Mouse (Mus musculus): ENCODE results near the gene Zfp866. TPM values are rescaled to one million over a fixed set of nuclear protein-coding genes. Genes with fewer than 3 reads are reported as not detected.

Gene Zfp866
- total and polyA plus RNA-seq, 3 experiments: 14.3 to 16.0 (median 14.4) TPM

DNA sequence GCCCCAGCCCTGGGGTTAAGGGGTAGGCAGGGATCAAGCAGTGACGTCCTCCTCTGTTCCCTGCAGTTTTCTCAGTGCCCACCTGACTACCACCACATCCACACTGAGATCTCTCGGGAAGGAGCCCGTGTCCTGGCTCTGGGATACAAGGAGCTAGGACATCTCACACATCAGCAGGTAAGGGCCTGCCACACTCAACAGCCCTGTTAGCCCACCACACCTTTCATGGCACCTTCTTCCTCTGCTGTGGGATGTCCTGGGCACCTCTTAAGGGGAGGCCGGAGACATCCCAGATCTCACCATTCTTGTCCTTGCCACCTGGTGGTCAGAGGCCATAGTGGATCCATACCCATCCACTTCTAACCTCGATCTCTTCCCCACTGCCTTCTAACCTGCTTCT, 9.0 kb upstream of the Zfp866 start:
- peaks cover under 1 to 1% of the 10 kb centered on the region in 2 experiments; a peak in 2 of 4 replicates for H3K4me1 ChIP-seq (ENCODE audit: control insufficient read depth in 1 of 2, insufficient read depth in 2 of 2)
- dilution Hi-C loops (cut with MboI; ENCODE audit: extremely low pct_ligation_motif_present, extremely low pct_unique_long_range_greater_than_20kb, low sequenced_read_pairs): no loop called here
- no peak overlapping the region for H3K9ac ChIP-seq (ENCODE audit: insufficient read depth, low read depth)
- DNase-seq (ENCODE audit: extremely low read depth): no peak
- no peak overlapping the region for H3K27ac ChIP-seq (ENCODE audit: insufficient read depth, low read depth)
- no peak overlapping the region for H3K4me3 ChIP-seq (replicated peaks in 1 of 3; ENCODE audit: low read depth in 2 of 3, low read length in 2 of 3, poor library complexity in 1 of 3)
- no peak for TF ChIP-seq TBP (conservative IDR thresholded peaks at IDR 0.05; ENCODE audit: low read depth, low read length)
- no peak for TF ChIP-seq JUND (conservative IDR thresholded peaks at IDR 0.05; ENCODE audit: low read depth, low read length)
- TF ChIP-seq SIN3A (IDR thresholded peaks at IDR 0.05; ENCODE audit: low read length): no peak
- TF ChIP-seq EP300 (IDR thresholded peaks at IDR 0.05; ENCODE audit: low read length): no peak
- TF ChIP-seq ZKSCAN1 (IDR thresholded peaks at IDR 0.05; ENCODE audit: borderline replicate concordance, low read depth, low read length): no peak
- TF ChIP-seq GABPA (IDR thresholded peaks at IDR 0.05; ENCODE audit: insufficient replicate concordance, low read depth, low read length): no peak
- TF ChIP-seq UBTF (IDR thresholded peaks at IDR 0.05; ENCODE audit: low read depth, low read length): no peak
- no peak for TF ChIP-seq MAX (IDR thresholded peaks at IDR 0.05; ENCODE audit: low read length)
- TF ChIP-seq USF1 (IDR thresholded peaks at IDR 0.05; ENCODE audit: low read depth, low read length): no peak
- no peak overlapping the region for H3K4me2 ChIP-seq (ENCODE audit: insufficient read depth, low read depth, poor library complexity, severe bottlenecking)
- H3K36me3 ChIP-seq (replicated peaks in 1 of 2; ENCODE audit: control insufficient read depth in 1 of 2, insufficient read depth in 1 of 2, low read length in 1 of 2): peaks cover 95 to 97% of the 10 kb centered on the region in 2 experiments
- no peaks in the 10 kb centered on the region for H3K27me3 ChIP-seq (replicated peaks)
- no peaks in the 10 kb centered on the region; the same call in 1 of the 2 replicates for H3K79me2 ChIP-seq (replicated peaks; ENCODE audit: control insufficient read depth, extremely low read depth, insufficient read depth, poor library complexity, severe bottlenecking)
- in situ Hi-C loops (cut with MboI; ENCODE audit: low pct_ligation_motif_present, low pct_unique_long_range_greater_than_20kb, low sequenced_read_pairs): no loop called here
- no peaks in the 10 kb centered on the region for H3K9me3 ChIP-seq (replicated peaks; ENCODE audit: low read length)

GRCm38 (mm10) chr8:69799261-69799660, 8.3 kb upstream of the Zfp866 start:
- Histone ChIP-seq H3K27me3 (replicated peaks) (no peaks in the 10 kb centered on the region), H3K9me3 (replicated peaks; ENCODE audit: low read length) (no peaks in the 10 kb centered on the region), H3K4me1 (ENCODE audit: control insufficient read depth in 1 of 2, insufficient read depth in 2 of 2) (no peaks in the 10 kb centered on the region), H3K9ac (ENCODE audit: insufficient read depth, low read depth) (no peak overlapping the region), H3K79me2 (replicated peaks; ENCODE audit: control insufficient read depth, extremely low read depth, insufficient read depth, poor library complexity, severe bottlenecking) (no peaks in the 10 kb centered on the region; the same call in 1 of the 2 replicates), H3K36me3 (replicated peaks in 1 of 2; ENCODE audit: control insufficient read depth in 1 of 2, insufficient read depth in 1 of 2, low read length in 1 of 2) (peaks cover 96 to 98% of the 10 kb centered on the region in 2 experiments), H3K4me2 (ENCODE audit: insufficient read depth, low read depth, poor library complexity, severe bottlenecking) (no peak overlapping the region), H3K4me3 (replicated peaks in 1 of 3; ENCODE audit: low read depth in 2 of 3, low read length in 2 of 3, poor library complexity in 1 of 3) (no peak overlapping the region), H3K27ac (ENCODE audit: insufficient read depth, low read depth) (no peak overlapping the region)
- in situ Hi-C loops (cut with MboI; ENCODE audit: low pct_ligation_motif_present, low pct_unique_long_range_greater_than_20kb, low sequenced_read_pairs): no loop called here
- no peak for DNase-seq (ENCODE audit: extremely low read depth)
- TF ChIP-seq SMC3 (IDR thresholded peaks at IDR 0.05; ENCODE audit: low read depth, low read length): no peak
- no peak for TF ChIP-seq ELF1 (IDR thresholded peaks at IDR 0.05; ENCODE audit: low read depth, low read length)
- no peak for TF ChIP-seq UBTF (IDR thresholded peaks at IDR 0.05; ENCODE audit: low read depth, low read length)
- no peak for TF ChIP-seq MAFK (IDR thresholded peaks at IDR 0.05; ENCODE audit: insufficient replicate concordance, low read length)
- no peak for TF ChIP-seq ZMIZ1 (IDR thresholded peaks at IDR 0.05; ENCODE audit: low read depth, low read length)
- no peak for TF ChIP-seq GABPA (IDR thresholded peaks at IDR 0.05; ENCODE audit: insufficient replicate concordance, low read depth, low read length)
- no peak for TF ChIP-seq USF2 (conservative IDR thresholded peaks at IDR 0.05; ENCODE audit: low read depth, low read length)
- no peak for TF ChIP-seq MYC (IDR thresholded peaks at IDR 0.05; ENCODE audit: low read depth, low read length)
- no peak for TF ChIP-seq KAT2A (IDR thresholded peaks at IDR 0.05; ENCODE audit: insufficient replicate concordance, low read length)
- TF ChIP-seq PAX5 (IDR thresholded peaks at IDR 0.05; ENCODE audit: low read length): no peak
- TF ChIP-seq BHLHE40 (IDR thresholded peaks at IDR 0.05; ENCODE audit: low read depth, low read length): no peak
- TF ChIP-seq ZKSCAN1 (IDR thresholded peaks at IDR 0.05; ENCODE audit: borderline replicate concordance, low read depth, low read length): no peak
- no peak for TF ChIP-seq CTCF (conservative IDR thresholded peaks at IDR 0.05 in 1 of 2, IDR thresholded peaks at IDR 0.05 in 1 of 2; ENCODE audit: low read depth in 2 of 2, low read length in 2 of 2)
- no peak for TF ChIP-seq EP300 (IDR thresholded peaks at IDR 0.05; ENCODE audit: low read length)
- dilution Hi-C loops (cut with MboI; ENCODE audit: extremely low pct_ligation_motif_present, extremely low pct_unique_long_range_greater_than_20kb, low sequenced_read_pairs): no loop called here
